Mouse (Mus musculus) mouse trophoblast stem cell (cell line): ENCODE measurements around the gene Spata46.

Experiments
- in situ Hi-C, 2 experiments: fragments of 300-500 bp; cut with MseI, MboI; formaldehyde crosslinking; loops; 2 replicates in 1 of 2; 3 replicates in 1 of 2; pipeline ENCODE4 v1.15.1; 2025

Gene Spata46

DNA sequence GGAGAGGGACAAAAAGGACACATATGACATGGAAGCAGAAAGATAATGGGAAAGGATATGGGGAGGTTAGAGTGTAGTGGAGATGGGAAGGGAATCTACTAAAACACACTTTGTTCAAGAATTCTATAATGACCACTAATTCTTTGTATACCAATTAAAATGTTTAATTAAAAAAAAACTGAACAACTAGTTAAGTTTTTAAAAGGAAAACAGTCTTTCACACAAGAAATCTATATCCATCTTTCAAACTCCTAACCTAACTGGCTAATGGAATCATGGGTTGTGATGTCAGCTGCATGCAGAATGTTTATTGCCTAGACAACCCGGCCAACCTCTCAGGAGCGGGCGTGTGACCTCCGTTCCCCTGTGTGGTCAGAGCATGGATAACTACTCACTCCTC is at the start of gene Spata46:
Gene Spata46, plus strand, starts transcription at position 301 of the 400 bp plus-strand sequence.
- in situ Hi-C loops = no loop called here

DNA sequence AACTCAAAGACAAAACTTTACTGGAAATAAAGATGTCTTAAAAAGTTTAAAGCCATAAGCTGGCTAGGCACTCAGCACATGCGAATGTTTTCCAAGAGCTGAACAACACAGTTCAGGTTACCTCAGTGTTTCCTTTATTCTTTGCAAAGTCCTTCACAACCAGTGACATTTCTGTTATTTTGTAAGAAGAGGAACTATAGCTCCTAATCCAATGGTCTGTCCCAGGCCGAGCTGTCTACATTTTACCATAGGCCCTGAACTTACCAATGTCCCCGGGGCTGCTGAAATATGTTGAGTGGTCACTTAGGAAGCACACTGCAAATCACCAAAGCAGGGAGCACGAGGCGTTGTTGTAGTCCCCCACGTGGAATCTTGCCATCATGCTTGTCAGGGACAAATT is 38.3 kb upstream of the Spata46 start:
- in situ Hi-C loops = no loop called here

DNA sequence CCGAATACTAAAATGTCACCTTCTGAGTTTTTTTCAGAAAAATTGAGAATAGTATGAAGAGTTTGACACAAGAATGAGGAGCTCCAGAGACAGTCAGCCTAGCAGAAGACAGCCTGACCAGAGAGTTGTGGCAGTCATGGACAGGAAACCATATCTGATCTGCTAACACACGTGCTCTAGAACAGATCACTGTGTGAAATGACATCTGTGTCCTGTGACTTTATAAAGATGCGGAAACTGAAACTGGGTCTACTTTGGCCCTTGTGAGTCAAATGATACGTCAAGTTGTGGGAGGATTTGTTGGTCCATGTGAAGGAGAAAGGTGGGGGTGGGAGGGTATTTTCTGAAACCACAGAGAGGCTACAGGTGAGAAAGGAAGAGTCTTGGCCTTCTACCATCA is 37.9 kb upstream of the Spata46 start:
- in situ Hi-C loops = no loop called here

DNA sequence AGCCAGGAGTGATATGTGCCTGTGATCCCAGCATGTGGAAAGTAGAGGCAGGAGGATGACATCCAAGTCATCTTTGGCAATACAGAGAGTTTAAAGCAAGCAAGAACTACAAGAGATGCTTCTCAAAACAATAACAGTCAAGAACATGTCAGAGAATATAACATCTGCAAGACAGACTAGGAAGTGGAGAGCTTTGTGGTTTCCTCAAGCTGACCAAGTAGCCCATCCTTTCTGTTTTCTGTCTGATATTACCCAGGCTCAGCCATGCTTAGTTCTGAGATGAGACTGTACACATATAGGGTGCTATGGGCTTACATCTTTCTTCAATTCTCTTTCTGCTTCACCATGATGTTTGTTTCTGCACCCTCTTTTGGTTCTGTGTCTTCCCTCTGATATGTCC is 35.4 kb upstream of the Spata46 start:
- in situ Hi-C loops = no loop called here

DNA sequence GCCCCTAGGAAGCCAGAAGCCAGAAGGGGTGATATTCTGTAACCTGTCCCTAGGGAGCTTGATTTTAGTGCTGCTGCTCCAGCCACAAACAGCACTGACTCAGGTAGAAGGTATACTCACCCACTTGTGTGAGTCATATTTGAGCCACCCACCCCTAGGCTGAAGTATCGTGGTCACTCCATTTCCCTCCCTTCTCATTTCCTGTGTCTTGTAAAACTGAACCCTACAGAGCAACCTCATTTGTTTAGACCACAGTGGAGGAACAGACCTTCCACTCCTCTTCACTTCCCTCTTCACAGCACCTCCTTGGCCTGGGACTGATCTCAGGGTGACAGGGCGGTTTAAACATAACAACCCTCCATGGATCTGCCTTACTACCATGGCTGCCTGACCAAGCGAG is 31.6 kb upstream of the Spata46 start, which contains the start of gene Sh2d1b1:
Gene Sh2d1b1, plus strand, starts transcription at position 305 of the 400 bp plus-strand sequence.
- in situ Hi-C loops = no loop called here

DNA sequence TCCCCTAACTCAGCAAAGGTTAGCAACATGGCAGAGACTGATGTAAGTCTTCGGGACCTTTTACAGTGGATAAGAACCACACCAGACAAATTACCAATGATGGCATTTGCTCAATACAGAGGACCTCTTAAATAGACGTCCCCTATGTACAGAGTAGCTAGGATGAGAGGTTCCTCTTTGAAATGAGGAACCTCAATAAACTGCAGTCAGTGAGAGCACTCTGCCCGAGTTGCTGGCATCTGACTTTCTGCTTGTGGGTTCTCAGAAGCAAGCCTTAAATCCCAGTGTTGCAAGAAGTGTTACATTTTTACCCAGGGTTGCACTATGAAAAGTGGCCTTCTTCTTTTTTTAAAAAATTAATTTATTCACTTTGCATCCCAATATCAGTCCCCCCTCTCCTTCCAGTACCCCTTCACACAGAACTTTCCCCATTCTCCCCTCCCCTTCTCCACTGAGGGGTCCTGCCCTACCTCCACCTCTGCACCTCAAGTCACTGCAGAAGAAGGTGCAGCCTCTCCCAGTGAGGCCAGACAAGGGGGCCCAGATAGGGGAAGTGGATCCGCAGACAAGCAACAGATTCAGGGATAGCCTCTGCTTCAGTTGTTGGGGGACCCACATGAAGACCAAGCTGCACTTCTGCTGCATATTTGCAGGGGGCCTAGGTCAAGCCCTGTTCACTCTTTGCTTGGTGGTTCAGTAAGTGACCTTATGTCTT is 26.0 kb upstream of the Spata46 start:
- in situ Hi-C loops = no loop called here

DNA sequence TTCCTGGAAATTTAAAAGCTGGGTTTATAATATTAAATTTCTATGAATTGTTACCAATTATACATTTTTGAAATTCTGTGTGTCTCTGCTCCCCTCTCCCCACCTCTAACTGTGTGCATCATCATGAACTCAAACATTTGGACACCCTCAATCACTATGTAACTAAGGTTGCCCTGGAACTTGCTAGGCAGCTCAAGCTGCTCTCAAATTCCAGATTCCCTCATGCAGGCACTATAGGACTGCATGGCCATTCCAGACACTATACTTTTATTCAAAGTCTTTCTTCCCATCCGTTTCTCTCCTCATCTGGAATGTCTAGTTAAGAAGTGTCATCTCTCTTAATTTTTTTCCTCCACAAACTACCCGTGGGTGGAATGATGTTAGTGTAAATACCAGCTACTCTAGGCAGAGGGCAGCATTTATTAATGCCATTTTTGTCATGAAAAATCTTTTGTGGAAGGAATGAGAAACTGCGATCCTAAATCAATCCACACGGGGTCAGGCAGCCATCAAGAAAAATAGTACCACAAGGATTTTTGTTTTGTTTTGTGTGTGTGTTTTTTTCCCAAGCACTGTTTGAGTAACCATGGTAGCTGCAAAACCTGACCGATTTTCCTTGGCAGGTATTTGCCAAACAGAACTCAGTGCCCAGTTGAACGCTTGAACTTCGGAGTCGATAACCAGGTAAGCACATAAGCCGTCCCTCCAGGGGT is 16.2 kb upstream of the Spata46 start:
- in situ Hi-C loops = loop anchor here (5.0 to 10.0 kb wide), 2 partner anchors 320 to 322 kb away; no protein-coding TSS in a partner anchor

DNA sequence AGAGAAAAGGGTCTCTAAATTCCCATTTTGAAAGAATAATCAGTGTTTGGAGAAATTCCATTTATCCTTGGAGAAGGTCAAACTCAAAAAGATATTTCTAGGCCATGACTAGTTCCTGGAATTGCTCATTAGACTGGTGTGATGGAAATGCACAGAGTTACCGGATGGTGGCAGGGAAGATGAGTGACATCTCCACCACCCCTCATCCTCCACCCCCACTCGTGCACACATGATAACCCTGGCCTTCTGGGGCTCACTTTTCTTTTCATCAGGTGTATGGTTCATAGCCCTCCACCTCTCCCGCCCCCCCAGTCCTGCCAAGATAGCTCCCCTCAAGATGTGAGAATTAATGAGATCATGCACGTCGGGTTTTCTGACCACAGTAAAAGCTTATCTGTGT is 15.3 kb upstream of the Spata46 start:
- in situ Hi-C loops = loop anchor here (5.0 to 10.0 kb wide), 2 partner anchors 319 to 322 kb away; no protein-coding TSS in a partner anchor

DNA sequence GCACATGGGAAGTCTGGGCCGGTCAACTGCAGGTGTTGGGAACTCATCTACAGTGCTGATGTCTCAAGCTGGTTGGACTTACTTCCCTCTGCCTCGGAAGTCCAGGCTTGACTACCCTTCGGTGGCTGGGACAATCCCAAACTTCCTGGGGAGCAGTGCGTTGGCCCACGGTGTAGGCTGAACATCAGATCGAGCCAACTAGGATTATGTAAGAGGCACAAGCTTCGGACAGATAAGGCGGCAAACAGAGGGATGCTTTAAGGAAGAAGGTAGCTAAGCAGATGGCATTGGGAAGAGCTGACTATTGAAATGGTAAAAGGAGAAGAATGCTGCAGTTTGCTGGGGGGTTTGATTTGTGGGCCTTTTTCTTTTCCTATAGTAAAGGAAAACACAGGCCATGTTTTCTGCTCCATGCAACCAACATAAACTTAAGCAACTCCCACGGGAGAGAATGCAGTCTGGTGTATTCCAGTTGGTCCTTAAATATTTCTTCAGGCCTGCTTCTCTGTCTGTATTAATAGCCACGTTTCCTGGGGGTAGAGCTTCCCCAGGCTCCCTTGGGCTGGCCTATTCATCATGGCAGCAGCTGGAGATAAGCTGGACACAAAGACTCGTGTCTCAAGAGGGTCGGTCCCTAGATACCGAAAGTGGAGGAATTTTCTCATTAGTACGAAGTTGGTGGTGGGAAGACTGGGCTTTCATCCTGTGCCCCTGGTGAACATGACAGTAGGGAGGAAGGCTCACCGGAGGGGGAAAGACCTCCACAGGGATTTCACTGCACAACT is 13.6 kb upstream of the Spata46 start:
- in situ Hi-C loops = loop anchor here (5.0 to 10.0 kb wide), 2 partner anchors 317 to 320 kb away; no protein-coding TSS in a partner anchor

DNA sequence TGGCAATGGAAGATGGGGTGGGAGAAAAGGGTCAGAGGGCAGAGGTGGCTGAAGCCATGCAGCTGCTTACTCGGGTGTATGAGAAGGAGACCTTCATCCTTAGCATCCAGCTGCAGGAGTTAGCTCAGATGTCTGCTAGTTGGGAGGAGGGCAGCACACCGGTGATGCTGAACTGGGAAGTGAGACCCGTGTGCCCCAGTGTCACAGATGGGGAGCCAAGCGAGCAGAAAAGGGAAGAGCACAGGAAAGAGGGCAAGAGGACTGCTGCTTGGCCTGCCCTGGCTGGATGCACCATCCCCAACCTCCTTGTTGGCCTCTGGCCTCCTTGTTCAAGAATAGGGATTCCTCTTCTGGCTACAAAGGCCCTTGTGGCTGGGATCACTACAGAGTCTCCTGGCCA is 9.1 kb upstream of the Spata46 start:
- in situ Hi-C loops = loop anchor here in 1 of 2 experiments (10.0 kb wide), 1 partner anchor 315 kb away; no protein-coding TSS in a partner anchor

DNA sequence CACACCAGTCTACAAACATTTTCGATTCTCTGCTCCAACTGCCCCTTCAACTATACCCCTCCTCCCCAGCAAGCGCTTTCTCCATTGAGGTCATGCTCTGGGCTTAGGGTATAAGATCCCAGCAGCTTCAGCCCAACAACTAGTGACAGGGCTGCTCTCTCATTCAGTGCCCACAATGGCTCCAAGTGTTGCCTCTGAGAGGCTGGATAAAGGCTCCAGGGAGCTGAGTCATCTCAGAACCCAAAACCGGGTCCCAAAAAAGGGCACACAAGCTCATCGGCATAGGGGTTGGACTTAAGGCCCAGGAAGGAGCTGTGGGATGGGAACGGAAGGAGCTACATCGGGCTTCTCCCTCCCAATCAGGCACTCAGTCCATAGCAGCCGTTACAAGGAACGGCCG is 6.9 kb upstream of the Spata46 start:
- in situ Hi-C loops = no loop called here

DNA sequence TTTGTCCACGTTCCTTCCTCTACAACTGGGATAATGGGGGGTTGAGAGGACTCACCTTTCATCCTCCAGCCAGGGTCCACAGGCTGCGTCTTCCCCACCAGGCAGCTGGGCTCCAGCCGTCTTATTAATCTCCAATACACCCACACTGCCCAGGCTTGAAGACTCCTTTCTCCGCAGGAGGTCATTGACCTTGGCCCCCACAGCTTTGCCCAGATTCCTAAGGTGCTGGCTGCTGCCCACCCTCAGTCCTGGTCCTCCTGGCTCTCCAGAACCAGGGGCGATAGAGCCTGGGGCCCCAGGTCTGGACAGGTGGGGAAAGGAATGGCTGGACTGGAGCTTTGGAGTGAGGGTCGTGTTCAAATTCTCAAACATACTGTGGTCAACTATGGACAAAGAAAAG is 6.1 kb upstream of the Spata46 start:
- in situ Hi-C loops = no loop called here

DNA sequence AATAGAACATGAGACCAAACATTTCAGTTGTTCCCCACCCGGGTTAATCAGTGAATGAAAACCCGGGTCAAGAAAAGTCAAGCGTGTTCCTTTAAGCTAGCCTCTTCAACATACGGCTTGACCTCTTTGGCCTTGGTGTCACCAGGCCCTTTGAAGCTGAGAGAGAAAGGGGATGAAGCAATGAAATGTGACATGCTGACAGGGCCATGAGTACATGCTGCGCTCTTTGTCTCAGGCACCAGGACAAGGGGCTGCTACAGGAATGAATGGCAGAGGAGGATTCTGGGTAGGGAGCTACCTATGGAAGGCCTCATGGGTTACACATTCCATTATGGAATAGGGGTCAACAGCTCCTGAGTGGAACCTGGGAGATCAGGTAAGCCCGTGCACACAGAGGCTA is 5.5 kb upstream of the Spata46 start:
- in situ Hi-C loops = no loop called here

DNA sequence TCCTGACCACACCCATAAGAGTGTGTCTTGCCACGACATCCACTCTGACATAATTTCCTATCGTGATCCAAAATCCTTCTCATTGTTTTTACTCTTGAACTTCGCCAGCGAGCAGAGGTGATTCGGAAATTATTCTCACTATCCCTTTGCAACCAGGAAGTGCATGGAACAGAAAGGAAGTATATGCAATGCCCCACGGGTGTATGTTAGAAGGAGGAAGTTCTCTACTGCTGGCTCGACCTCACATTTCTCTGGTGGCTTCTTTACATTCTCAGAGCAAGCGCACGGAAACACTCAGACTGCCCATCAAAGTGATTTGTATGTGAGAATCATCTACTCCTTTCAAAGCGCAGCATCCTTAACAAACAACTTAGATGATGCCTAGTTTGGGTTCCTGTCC is 3.6 kb upstream of the Spata46 start:
- in situ Hi-C loops = no loop called here

DNA sequence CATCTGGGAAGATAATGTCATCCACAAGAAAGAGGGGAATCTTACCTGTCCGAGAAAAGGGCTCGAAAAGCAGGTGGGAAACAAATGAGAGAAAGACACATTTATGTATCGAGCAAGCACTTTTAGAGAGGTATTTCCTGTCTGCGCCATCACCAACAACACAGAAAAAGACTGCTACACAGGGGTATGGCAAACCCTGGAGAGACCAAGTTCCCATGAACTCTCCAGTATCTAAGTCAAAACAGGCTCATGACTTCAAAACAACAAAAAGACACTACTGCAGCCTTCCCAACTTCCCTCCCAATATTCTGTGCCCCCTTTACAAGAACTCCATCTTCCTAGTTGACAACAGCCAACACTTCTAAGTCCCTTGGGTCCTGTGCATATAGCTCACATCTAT is 2.4 kb upstream of the Spata46 start, which contains the start of gene Gm7694:
Gene Gm7694, minus strand, starts transcription at position 101 of the 400 bp plus-strand sequence.
- in situ Hi-C loops = no loop called here

DNA sequence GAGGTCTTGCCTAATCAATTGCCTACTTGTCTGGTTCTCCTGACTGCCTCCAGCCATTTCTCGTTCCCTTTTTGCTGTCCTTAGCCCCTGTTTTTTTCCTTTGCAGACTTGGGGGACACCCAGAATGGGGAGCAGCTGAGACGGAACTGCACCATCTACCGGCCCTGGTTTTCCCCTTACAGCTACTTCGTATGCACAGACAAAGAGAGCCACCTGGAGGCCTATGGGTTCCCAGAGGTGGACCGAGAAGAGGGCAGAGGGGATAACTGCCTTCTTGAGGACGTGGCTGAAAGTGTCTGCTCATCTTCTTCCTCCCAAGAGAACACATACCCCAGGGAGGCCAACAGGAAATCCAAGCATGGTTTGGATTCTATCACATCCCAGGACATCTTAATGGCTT is 2.8 kb downstream of the Spata46 start:
- in situ Hi-C loops = no loop called here

DNA sequence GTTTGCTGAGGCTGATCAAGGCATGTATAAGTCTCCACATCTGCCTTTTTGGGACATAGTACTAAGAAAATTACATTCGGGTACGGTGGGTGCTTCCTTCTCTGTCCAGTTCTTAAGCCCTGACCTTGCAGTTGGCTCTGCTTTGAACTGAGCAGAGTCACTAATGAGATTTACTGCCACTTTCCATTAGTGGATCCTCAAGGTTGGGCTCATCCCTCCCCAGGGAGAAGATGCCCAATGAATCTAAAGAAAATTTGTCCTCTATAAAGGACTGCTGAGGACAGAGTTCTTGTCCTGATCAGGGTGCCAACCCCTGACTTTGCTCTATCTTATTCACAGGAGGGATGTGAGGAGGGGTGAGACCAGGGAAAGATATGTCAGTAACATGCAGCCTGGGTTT is 13.4 kb downstream of the Spata46 start:
- in situ Hi-C loops = no loop called here

DNA sequence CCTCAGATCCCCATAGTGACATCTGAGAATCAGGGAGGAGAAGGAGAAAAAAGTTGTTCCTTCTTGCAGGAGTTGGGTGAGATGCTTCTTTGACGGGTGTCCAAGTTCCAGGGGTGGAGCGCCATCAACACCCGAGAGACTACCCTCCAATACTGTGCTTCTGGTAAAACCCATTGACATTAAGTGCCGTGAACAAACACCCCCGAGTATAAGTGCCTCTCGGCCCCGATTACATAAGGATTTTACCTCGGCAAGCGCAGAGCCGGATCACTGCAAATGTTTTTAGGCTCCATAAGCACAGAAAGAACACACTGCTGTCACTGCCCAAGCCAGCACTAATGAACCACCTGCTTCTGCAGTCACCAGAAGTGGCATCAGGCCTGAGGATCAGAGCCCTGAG is 14.4 kb downstream of the Spata46 start:
- in situ Hi-C loops = no loop called here

DNA sequence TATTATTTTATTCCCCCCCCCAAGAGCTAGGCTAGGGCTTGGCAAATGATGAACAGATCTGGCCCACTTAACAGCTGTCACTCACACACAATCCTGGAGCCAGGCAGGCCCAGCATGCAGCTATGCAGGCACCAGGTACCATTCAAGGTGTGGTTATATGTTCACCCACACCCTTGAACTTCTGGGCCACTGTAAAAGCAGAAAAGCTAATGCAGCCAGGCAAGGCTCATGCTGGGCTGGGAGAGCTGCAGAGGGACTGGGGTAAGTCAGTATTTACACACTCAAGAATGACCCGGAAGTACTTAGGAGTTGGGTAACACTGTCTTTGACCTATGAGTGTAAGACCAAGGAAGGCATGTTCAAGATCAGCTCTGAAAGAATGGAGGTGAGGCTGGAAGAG is 15.7 kb downstream of the Spata46 start:
- in situ Hi-C loops = no loop called here

DNA sequence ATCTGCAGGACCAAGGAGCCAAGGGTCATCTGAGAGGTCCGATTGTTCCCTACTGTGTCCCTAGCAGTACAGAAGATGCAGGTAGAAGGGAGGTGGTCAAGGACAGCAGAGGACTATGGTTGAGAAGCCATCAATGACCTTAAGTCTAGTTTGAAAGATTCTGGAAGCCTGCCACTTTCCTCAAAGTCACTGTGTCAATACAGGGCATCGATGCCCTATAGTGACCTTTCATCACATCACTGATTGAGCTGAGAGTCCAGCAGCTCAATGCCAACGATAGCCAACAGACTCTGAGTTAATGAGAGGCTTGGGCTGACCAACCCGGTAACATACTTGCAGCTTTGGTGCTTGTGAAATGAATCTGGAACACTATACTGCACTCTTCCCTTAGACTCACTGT is 16.7 kb downstream of the Spata46 start:
- in situ Hi-C loops = no loop called here

DNA sequence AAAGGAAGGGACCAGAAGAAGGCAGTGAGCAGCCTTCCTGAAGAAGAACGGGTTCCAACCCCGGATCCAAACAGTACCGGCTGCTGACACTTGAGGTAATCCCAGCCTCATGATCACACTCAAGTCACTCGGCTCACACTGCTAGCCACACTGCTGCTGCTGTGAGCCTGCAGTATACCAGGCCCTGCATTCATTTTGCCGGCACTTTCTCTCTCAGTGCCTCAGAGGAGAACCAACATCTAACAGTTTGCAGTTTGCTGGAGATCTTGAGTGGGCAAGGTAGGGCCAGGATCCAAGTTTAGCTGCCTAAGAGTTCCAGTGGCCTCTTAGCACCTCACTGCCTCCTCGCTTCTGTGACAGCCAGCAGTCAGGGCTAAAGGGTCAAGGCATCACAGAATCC is 23.3 kb downstream of the Spata46 start:
- in situ Hi-C loops = no loop called here

DNA sequence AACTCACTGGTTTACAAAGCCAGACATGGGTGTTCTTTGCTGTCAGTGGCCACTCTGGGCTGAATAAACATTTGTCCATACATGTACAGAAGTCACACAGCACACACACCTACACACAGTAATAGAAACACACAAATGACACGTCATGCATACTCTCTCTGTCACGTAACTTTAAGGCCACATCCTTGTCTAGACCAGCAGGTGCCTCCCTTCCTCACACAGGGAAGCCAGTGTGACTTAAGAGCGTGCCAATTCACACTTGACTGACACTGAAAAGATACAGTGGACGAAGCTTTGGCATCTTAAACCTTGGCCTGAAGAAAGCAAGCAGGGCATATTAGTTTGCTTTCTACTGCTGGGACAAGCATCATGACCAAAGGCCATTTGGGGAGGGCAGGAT is 24.2 kb downstream of the Spata46 start:
- in situ Hi-C loops = no loop called here
